Mouse (Mus musculus): ENCODE results near the gene Scrn1.

Scrn1 gene

DNA sequence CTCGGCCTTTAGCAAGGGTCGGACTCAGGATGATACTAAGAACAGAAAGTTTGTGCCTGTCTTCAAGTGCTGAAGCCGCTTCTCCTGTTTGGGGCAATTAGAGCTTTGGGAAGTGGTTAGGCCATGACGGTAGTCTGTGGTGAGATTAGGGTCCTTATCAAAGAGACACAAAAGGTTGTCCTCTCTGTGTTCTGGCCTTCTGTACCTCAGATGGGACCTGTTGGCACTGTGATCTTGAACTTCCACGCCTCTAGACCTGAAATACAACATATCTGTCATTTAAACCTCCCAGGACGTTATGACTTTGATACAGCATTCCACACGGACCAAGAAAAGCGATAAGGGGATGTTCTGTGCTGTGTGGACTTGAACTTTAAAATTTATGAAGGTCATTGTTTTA, 37.6 kb downstream of the Scrn1 start:
- no peak for DNase-seq

DNA sequence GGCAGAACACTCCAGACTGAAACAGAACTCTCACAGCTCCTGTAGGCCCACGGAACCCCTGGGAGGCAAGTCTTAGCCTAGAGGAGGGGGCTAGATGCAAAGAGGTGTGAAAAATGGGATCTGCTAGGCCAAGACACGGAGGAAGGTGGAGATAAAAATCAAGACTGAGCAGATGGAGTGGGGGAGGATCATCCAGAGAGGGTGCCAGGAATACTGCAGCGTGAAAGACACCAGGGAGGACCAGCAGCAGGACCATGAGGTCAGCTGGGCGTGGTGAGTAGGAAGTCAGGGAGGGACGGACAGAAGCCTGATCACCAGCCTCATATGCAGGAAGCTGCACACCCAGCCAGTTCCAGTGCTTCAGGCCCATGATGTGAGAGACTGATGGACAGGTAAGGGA, 47.5 kb downstream of the Scrn1 start:
- peak; percentile 82 to 85 for DNase-seq

DNA sequence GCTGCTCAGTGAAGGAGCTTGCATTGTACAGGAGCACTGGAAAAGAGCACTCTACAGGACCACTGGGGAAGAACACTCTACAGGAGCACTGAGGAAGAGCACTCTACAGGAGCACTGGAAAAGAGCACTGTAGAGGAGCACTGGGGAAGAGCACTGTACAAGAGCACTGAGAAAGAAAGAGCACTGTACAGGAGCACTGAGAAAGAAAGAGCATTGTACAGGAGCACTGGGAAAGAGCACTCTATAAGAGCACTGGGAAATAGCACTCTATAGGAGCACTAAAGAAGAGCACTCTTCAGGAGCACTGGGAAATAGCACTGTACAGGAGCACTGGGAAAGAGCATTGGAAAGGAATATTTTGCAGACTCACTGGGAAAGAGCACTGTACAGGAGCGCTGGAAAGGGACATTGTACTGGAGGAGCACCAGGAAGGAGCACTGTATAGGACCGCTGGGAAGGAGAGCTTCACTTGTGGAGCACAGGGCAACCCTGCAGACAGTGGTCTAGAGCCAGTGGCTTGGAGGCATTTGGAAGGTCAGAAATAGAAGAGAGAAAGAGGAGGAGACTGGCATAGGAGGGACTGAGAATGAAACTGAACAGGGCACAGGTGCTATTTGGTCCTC, 49.7 kb downstream of the Scrn1 start:
- DNase-seq: no peak

DNA sequence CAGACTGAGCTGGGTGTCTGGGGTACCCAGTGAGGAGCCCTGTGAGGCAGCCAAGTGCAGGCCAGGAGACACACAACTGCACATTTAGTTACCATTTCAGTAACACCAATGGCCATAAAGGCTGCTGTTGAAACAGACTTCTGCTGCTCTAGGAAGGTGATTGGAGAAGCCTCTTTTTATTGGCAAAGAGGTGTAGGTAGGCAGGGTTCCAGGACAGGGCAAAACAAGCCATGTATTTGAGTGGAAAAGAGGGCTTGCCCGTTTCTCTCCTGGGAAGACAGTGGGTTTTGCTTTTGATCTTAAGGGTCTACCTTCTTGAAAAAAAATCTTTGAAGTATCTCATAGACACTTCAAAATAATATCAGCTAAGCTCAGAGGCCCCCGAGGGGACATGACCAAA, 54.0 kb downstream of the Scrn1 start:
- DNase-seq: peak; percentile 37 to 60

DNA sequence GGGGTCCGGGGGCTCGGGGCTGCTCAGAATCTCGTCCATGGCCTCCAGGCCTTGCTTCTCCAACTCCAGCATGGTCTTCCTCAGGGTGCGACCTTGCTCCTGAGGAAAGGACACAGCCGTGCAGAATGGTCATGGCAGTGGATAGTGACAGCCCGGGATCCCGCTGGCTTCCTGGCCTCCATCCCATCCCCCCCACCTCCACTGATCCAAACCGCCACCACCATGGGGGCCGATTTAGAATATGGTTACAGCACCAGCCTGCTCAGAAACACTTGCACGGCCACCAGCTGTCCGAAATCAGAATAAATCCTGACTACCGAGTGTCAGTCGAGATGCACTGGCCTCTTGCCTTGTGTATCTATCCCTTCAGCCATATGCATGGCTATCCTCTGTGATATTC, 57.0 kb downstream of the Scrn1 start:
- DNase-seq: peak; percentile 82 to 83

DNA sequence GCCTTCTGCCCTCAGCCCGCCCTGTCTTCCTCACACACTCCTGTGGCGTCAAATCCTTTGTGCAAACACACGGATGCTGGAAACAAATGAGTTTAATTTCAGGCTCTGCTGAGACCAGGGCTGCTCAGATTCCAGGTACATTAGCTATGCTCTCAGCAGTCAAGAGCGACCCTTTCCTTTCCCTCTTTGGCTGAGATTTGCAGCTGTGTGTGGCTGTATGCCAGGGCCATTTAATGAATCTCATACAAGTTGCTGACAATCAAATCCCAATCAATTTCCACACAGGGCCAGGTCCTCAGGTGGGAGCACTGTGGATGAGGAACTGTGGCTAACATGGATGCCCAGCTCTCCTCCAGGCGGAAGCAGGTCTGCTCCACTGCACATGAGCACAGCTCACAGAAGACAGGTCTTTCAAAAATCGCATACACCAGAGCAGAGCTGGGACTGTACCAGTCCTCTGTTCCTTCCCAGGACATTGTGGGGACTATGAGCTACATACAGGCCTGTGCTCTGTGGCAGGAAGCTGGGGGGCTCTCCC, 58.0 kb downstream of the Scrn1 start:
- peak in 1 of 2 experiments; percentile 29 for DNase-seq

DNA sequence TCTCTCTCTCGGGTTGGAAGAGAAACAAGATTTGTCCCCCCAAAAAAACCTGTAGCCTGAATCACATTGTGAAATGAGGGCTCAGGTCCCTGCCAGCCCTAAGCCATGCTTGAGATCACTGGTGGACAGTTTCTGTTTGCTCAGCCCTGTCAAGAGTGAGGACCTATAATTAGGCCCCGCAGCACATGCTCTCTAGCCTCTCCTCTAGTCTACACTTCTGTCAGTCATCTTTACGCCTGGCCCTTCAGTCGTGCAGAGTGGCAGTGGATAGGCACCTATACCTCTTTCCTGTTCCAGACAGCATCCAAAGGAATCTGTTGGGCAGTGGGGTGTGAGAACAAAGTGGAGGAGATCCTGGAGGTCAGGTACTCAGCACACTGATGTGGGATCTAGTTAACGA, 58.5 kb downstream of the Scrn1 start:
- DNase-seq: no peak

DNA sequence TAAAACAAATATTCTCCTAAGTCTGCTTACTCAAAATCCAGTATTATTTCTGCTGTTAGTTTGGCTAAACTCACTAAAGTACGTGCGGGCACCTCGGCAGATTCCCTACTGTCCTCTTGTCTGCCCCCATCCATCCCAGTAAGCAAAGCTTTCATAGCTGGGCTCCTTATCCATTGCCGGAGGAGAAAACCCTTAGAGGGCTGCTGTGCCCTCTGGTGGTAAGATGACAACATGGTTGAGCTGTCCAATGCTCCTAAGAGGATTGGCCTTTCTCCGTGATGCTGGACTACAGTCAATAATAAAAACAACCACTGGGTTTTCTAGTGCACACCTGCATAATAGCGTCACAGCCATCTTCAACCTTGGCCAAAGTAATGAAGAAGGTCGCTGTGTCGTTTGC, 59.3 kb downstream of the Scrn1 start:
- peak; percentile 79 to 82 for DNase-seq

DNA sequence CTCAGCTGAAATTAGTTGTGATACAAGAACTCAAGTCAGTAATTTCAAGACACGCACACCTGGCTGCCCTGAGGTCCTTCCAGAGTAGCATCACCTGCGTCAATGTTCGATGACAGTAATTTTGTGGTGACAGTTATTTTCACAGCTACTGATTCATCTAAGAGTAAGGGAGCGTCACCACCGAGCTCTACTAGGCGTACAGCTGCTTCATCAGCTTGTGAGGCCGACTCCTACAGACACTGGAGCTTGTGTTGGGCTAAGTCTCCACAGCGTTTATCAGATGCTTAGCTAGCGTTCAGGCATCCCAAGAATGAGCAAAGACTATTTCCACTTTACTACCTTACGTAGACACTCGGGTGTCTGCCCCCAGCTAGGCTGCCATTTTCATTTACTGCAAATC, 60.0 kb downstream of the Scrn1 start:
- no peak for DNase-seq

DNA sequence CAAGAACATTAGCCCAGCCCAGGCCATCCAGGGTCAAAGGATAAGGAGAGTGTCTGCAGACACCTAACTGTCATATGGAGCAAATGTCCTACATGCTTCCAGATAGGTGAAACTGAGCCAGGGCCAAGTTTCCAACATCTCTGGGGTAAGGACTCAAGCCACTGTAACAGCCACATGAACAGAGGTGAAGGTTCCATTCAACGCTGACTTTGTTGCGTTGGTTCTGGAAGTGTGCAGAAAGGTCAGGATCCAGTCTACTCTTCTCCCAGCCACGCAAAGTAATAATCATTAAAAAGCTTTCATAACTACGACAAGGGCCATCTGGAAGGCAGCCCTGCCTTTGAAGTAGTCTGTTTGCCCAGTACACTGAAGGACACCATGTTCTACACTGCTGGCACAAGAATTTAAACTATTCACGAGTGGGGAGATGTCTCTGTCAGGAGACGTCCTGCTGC, 63.6 kb downstream of the Scrn1 start:
- no peak for DNase-seq

DNA sequence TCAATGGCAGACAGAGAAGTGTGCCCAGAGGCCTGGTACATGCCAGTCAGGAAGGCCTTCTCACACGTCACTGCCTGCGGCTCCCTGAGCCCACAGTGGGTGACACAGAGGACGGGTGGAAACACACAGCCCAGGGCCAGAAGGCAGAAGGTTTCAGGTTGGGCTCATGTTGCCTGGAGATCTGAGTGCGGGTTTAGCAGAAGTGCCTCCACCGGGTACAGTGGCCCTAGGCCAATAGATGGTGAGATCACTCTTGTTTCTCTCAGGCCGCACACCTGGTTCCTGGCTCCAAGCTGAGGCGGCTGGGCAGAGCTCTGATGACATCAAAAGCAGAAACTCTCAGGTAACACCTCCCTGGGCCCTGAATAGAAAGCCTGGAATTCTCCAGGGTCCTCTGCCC, 70.1 kb downstream of the Scrn1 start:
- DNase-seq: peak; percentile 49 to 59

DNA sequence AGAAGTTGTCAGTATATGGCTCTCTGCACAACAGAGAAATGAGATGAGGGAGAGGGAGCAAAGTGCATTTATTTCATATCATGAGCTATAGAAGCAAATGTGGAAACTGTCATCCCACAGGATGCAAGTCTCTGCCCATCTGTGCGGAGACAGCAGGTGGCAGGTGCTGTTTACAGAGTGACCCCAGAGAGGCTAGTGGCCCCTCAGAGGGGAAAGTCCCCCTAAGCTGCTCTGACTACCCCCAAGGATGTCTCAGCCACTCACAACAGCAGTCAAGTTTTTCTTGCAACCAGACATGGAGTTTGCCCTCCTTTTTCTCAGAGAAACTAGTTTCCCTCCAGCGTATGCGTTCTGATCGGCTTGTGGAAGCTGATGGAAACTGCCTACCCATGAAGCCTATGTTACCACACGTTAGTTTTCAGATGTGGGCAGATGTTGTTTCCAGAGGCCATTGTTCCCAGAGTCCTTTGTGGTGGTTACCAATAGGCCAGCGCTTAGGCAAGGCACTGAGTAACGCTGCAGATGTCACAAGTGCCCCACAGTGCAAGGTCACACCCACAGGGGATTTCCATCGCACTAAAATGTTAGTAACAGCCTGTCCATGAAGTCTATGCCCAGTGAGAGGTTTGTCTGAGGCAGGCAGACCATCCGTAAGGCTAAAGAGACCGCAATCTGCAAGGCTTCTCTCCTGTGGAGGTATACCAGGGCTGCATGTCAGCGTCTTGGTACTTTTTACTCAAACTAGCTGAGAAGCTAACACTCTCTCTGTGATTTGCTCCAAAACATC, 71.5 kb downstream of the Scrn1 start:
- DNase-seq: no peak

DNA sequence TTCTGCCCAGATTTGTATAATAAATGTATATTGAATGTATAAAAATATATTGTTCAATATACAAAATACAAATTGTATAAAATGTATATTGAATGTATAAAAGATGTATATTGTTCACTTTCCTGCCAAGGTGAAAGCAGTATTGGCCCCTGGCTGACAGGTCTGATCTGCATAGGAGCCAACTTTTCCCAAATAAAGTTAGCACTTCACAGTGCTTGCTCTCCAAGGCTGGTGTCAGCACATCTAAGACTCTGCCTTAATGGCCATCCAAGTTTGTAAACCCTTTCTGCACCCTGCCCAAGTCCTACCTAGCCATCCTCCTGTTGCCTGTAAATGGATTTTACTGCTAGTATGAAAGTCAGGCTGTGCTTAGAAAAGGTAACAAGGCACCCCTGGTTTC, 72.2 kb downstream of the Scrn1 start:
- no peak for DNase-seq

DNA sequence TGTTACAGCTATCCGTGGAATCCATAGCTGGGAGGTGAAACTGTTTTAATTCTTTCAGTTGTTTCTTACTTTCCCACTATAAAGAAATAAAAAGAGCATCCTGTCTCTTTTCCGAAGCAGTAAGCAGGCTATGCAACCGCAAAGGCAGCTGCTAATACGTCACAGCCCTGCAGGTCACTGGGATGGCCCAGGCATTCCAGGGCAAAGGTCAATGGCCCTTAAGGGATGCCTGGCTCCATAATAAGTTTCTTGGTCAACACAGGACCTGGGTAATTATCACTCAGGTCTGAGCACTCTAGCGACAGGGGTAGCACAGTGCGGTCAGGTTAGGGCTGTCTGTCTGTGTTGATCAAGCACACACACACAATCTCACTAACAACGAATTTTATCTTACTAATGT, 75.2 kb downstream of the Scrn1 start:
- DNase-seq: no peak

DNA sequence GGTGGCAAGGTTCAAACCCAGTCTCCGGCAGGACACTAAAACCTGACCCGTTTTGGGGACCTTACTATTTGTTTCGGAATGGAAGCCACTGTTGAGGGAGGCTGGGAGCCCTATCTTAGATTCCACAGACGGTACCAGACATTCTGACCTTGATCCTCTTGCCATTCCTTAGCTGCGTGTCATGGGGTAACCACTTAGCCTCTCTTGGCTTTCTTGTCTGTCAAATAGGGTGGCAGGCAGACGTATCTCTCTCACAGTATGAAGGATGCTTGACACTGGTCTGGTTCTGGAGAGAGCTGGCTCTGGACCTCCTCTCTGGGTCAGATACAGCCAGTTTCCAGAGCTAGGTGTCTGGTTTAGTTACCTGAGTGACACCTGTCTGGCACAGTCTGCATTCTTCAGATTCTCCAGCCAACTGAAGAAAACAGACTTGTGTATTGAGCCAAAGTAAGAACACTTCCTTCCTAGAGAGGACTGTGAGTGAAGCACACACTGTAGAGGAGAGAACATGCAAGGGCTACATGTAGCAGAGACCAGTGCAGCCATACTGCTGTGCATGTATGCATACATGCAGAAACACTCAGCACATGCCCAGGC, 80.2 kb downstream of the Scrn1 start:
- DNase-seq: no peak

DNA sequence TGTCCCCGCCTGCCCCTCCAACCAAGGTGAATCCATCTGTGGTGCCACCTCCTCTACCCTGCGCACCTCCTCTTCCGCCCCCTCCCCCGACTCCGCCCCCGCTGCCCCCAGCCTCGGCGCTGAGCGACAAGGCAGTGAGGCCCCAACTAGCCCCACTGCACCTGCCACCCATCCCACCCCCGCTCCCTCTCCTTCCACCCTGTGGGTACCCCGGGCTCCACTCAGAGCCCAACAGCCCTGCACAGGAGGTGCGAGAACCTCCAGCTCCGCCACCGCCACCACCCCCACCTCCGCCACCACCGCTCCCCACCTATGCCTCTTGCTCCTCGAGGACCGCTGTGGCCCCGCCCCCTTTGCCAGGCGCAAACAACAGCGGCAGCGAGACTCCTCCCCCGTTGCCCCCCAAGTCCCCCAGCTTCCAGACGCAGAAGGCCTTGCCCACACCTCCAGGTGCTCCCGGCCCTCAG, 80.8 kb downstream of the Scrn1 start:
- DNase-seq: peak in 1 of 2 experiments; percentile 40

DNA sequence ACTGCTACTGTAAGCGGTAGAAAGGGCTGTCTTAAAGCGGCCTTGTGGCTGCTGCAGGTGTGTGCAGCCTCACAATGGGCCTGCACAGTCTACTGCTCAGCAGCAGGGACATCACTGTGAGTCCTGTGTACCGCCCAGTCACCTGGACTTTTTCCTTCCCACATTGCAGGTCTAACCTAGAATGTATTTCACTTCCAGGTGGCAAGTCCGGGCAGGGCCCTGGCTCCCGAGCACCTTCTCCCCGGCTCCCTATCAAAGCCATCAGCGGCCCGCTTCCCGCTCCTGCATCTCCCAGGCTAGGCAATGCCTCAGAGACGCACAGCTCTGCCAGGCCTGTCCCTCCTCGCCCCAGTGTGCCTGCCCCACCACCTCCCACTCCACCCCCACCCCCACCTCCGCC, 81.3 kb downstream of the Scrn1 start:
- peak in 1 of 2 experiments; percentile 33 for DNase-seq

DNA sequence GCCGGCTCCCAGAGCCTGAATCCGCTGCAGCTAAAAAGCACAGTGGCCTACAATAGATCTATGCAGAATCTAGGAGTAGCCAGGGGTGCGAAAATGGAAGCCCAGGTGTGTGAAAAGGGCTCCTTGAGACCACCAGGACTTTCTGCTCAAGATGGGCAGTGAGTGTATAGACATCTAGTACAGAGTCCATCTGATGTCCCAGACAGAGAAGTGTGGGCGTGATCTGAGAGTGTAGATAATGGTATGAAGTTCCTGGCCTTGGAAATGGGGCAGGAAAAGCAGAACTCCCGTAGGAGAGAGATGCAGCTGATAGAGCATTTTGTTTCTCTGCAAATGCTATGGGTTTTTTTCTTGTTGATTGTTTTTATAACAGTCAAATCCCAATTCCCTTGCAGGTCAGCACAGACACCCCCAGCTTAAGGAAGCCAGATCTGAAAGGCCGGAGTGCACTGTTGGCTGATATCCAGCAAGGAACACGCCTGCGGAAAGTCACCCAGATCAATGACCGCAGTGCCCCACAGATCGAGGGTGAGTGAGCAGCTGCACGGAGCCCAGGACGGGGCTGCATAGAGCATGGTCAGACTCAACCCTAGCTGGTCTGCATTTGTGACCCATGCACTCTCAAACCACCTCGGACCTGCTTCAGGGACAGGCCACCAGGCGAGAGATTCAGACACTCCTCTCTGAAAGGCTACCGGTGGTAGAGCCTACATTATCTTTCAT, 84.7 kb downstream of the Scrn1 start:
- DNase-seq: no peak

DNA sequence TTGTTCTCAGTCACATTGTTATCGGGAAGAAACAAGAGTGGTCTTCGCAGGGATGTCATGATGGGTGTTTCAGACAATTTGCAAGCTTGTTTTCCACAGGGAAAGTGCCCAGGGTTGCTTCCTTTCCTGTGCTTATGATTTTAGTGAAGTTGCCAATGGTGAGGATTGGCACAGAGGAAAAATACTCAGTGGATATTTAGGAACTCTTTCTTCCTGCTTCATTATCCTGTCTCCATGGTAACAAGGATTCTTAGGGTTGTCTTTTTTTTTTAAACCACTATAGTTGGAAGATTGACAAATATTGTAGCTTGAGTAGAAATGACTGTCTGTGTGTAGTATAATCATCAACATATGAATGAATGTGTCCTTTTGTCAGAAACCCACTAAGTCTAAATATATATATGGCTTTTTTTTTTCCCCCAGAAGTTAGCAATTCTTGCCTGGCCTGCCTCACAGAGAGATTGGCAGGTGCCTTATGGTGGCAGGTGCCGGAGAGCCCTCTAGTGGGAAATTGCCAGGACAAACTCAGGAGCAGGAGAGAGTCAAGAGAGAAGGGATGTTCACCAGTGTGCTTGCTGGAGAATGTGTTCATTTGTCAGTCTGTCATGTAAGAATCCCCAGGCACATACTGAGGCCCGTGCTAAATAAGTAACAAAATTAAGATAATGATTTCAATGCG, 87.5 kb downstream of the Scrn1 start:
- peak; percentile 76 to 77 for DNase-seq

DNA sequence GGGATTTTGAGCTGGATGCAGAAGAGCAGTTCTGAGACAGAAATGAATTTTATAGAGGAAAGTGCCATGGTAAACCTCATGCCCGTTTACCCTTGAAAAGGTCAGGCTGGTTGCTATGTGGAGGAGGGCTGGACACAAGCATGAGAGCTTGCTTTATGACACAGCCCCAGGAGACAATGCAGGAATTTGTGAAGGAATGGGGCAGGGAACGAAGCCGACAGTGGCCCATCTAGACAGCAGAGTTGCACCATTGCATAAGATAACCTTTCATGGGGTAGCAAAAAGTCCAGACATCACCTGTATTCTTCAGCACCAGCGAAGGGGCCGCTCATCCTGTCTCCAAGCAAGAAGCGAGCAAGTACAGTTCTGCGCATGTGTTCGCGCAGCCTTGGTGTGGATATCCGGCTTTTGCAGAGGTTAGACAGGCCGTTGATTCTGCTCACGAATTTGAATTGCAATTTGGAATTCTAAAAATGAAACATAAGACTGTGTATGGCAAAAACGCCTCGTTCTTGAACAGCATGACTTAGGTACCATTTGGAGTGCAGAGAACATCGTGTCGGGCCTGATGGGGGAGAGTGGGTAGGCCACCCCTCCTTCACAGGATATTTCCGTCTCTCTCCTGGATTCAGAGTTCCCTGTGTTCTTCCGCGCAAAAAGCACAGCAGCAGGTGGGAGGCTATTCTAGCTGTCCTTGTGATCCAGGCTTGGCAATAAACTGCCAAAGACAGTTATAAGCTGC, 90.2 kb downstream of the Scrn1 start:
- DNase-seq: no peak

DNA sequence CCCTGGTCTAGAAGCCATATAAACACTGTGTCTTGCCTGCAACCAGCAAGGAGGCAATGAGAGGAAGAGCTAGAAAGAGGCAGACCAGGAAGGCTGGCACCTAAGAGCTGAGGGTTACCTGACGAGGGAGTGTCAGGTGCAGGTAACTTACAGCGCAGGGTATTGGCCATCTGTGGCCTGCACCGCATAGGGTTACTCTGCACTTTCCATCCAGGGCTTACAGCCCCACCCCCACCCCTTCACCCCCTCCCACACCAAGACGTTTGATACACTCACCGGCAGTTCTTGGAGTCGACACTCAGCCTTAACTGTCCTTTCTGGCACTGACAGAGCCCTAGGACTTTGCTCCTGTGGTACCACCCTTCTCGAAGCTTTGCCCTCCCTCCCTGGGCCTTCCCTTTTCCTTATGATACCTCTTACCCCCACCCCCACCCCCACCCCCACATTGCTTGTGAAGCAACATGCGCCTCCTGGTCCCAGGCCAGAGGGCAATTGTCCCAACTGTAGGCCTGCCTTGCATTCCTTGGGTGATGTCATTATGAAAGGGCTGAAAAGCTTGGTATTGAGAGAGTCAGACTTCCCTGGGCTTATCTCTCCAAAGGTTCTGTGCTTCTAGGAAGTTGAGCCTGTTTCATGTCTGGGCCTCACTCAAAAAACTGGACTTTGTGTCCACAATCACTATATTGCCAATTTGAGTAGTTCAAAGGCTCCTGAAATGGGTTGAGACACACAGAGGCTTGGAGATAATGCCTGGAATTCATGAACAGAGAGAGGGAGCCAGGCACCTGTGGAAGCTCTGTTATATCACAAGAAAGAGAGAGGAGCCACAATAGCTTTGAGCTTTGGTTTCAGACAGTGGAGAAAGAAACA, 93.2 kb downstream of the Scrn1 start:
- no peak for DNase-seq
